Mouse (Mus musculus) stomach, embryonic 15.5 days (tissue): ENCODE data around the gene Dnah11. TPM values are rescaled to one million over a fixed set of nuclear protein-coding genes. Genes with fewer than 3 reads are reported as not detected.

ENCODE experiments used
- polyA plus RNA-seq: library from polyadenylated mRNA; unstranded; fragments of >200 nt; fragmentation: Nextera tagmentation; extraction: Ambion mirVana; gene quantifications from 2 replicates; pipeline ENCODE4 v1.2.1, GENCODE M21; 2015

Gene Dnah11
- polyA plus RNA-seq, 1 experiment from 2014 or later = 0.04 TPM

Other genes starting within 250 kb of the Dnah11 start
- gene Sp4, start 102.4 kb upstream of the Dnah11 start, polyA plus RNA-seq = 5.5 and 6.1 TPM in 2 replicates